Mouse (Mus musculus): ENCODE data around the gene Dgkb.

The Dgkb gene

DNA sequence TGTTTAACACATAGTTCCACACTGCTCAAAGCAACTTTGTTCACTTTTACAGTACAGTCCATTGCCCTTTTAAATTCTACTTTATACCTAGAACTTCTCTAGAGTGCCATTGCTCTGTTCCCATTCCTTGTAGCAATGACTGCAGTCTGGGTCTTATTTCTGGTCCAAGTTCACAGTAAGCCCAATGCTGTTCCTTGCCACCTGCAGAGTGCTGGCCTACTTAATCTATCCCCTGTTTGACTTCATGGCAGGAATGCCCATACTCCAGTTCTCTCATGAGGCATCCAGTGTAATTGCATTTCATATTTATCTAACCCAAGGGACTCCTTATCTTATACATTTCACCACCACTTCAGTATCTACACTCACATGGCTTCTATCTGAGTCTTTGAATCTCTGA is 772.4 kb downstream of the Dgkb start:
- DNase-seq (ENCODE audit: low read depth in 1 of 2, low spot score in 2 of 2) = no peak

DNA sequence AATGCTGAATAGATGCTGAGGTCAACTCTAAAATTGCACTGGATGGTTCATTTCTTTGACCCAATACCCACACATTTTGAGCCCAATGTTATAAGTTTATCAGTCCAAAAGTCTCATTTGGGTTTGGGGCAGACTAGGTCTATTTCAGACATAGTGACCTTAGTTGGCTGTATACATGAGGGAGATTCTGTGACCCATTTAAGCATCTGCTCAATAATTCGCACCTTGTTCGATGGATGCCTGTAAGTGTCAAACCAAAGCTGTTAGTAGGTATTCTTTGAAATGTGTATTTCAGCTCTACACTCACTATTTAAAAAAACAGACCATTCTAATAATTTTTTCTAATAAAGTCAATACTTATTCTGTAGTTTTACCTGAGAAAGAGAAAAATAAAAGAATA is 776.1 kb downstream of the Dgkb start:
- DNase-seq (ENCODE audit: low read depth in 1 of 2, low spot score in 2 of 2) = no peak

DNA sequence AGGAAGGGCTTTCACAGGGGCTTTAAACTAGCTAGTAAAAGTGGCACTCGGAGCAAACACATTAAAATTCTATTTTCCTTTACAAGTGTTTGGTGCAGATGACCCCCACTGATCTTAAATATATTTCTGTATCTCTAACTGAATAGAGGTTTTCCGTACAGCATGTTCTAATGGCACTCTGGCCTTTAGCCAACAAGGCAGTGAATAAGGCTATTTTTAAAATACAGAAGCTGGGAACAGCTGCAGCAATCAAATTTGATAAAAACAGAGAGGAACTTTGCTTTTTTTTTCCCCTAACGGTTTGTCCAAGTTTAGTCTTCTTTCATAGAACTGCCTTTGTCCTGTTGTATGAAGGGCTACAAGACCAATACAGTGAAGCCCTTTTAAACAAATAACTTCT is 776.5 kb downstream of the Dgkb start:
- no peak for DNase-seq (ENCODE audit: low read depth in 1 of 2, low spot score in 2 of 2)

DNA sequence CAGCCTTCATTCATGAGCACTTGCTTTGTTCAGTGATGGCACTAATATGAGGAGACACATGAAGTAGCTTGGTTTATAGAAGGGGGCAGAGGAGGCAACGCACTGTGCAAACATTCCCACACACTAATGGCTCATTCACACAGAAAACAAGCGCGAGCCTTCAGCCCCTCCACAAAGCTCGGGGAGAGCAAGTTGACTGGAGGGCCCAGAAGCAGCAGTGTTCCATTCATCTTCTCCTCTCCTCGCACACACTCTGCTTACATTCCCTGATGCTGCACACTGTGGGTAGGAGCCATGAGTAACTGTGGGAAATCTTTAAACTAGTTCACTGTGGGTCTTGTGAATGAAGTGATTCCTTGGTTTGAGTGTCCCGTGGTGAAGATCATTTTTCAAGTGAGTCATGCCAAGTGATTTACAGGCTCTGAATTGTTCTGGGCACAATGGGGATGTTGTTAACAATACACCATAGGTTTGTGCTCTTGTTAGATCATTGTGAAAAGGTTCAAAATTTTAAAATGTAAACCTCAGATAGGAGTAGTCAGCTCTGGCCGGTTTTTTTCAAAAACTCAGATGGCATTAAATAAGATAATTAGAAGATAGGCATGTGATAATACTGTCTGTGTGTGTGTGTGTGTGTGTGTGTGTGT is 779.0 kb downstream of the Dgkb start:
- DNase-seq (ENCODE audit: low read depth in 1 of 2, low spot score in 2 of 2) = no peak

DNA sequence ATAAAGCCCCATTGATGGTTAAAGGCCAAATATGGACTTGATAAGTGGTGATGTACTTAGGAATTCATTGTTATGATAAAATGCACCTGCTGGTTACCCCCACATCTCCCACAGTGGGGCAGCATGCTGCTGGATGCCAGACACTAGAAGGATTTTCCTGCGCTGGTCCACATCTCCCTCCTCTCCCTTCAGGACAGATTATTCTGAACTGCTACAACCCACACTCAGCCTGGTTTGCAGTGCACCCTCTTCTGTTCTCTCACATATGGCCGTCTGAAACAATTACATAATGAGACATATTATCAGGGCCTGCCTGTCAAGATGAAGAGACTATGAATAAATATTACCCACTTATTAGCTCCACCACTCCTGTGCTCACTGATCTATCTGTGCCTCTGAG is 780.6 kb downstream of the Dgkb start:
- DNase-seq (ENCODE audit: low read depth in 1 of 2, low spot score in 2 of 2) = no peak

DNA sequence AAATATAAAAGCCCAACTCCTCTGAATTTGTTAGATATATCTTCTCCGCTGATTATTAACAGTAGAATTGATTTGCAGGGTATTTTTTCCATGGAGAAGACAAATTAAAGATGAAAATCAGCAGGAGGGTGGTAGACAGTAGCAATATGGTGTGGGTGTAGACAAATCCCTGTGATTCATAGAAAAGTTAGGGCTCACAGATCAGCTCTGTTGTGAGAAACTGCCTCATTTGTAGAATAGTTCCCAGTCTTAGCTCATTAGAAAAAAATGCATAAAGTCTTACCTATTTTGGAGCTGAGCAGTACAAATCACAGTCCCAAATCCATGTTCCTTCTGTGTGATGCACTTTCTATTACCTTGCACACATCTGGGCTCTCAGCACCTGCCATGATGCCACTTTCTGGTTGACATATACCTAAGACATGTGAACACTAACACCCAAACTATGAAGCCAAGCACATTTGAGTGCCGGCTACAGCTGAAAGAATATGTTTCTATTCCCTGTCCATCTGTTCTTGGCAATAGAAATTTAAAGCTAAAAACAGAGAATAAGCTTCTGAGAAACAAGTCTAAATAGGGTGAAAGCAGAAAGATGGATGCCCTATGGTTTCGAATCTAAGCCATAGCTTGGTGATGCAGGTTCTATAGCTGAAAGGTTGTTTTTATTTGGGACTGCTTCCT is 782.8 kb downstream of the Dgkb start:
- no peak for DNase-seq (ENCODE audit: low read depth in 1 of 2, low spot score in 2 of 2)

DNA sequence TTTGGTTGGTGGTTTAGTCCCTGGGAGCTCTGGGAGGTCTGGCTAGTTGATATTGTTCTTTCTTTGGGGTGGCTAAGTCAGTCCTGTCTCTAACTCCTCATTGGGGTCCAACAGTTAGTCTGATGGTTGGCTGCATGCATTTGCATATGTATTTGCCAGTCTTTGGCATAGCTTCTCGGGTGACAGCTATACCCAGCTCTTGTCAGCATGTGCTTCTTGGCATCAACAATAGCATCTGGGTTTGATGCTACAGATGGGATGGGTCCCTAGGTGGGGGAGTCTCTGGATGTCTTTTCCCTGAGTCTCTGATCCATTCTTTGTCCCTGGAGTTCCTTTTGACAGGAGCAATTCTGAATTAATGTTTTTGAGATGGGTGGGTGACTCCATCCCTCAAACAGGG is 790.6 kb downstream of the Dgkb start:
- DNase-seq (ENCODE audit: low read depth in 1 of 2, low spot score in 2 of 2) = no peak

DNA sequence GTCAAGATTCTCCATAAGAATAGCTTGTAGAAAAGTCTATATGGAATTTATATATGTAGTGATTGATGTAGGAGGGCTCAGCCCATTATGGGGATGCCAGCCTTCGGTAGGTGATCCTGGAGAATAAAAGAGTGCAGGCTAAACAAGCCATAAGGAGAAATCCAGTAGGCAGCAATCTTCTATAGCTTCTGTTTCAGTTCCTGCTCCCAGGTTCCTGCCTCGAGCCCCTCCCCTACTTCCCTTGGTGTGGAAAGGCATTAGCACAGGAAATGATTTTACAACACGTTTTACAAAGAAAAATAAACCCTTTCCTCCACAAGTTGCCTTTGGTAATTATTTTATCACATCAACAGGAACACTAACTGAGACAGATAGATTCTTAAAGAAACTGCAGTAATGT is 850.7 kb downstream of the Dgkb start:
- DNase-seq (ENCODE audit: low read depth in 1 of 2, low spot score in 2 of 2) = no peak
